In the genomic region with DNA sequence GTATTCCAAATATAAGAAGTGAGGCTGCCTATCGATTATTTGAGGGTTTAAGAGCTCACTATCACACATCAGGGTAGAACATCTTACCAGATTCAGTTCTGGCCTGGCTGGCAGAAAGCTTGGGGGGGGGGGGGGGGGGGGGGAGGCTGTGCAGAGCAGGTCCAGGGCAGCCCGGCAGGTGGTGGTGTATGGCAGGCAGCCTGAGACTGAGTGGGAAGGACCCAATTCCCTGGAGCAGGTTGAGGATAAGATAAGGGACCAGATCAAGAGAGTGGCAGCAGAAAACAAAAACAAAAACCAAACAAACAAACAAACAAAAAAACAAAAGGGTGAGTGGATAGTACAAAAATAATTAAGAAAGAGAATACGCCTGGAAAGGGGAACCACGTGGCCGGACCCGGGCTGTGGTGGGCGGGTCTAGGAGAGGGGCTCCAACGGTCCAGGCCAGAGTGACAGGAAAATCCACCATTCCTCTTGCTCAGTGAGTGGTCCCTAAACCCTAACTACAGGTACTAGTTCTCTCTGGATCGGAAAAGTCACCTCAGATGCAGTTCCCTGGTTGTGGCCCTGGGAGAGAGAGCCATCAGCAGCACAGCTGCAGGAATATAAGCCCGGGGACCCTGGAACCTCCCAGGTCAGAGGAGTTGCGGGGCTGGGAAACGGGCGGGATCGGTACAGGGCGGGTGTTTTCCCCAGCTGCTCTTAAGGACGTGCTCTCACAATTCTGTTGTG, we compare ENCODE assay signal across 8 mouse cellular contexts.
DNase-seq lines count a peak whose midpoint lies in the region; ATAC-seq lines count a peak whose summit lies in the region.

No protein-coding gene starts in this region.

- DNase-seq in cerebellum, postnatal 10 days = peak; percentile 45 to 48
- no peak for DNase-seq in cerebellum, adult 9-11 months
- peak; percentile 21 for DNase-seq in right cerebral cortex, postnatal 4 days
- DNase-seq in right cerebral cortex, adult 18-20 months = no peak
- DNase-seq in mesoderm, embryonic 11.5 days (ENCODE audit: low read depth, low spot score) = peak; percentile 66
- DNase-seq in thymus, postnatal 14 days = no peak

- no peaks in the 10 kb centered on the region for H3K27me3 ChIP-seq in hindbrain, embryonic 15.5 days

- peak overlapping the region; percentile 53 for H3K4me3 ChIP-seq in hindbrain, embryonic 15.5 days

- H3K4me2 ChIP-seq in hindbrain, embryonic 15.5 days = peak overlapping the region; percentile 56

- H3K9me3 ChIP-seq in hindbrain, embryonic 15.5 days = no peaks in the 10 kb centered on the region

- ATAC-seq in hindbrain, embryonic 15.5 days (ENCODE audit: low FRiP score, low read depth) = peak; percentile 98
- no peak for ATAC-seq in erythroid progenitor cell, adult 5-6 weeks (replicated peaks; ENCODE audit: low FRiP score, poor library complexity, severe bottlenecking)

- peak overlapping the region; percentile 48; the same call in 1 of the 2 replicates for H3K27ac ChIP-seq in hindbrain, embryonic 15.5 days (replicated peaks)

- H3K36me3 ChIP-seq in hindbrain, embryonic 15.5 days = no peaks in the 10 kb centered on the region

- peak overlapping the region; percentile 50 for H3K9ac ChIP-seq in hindbrain, embryonic 15.5 days

- WGBS in hindbrain, embryonic 15.5 days = 15% methylated on average over 16 of the region's 16 CpGs

- H3K4me1 ChIP-seq in hindbrain, embryonic 15.5 days (replicated peaks) = no peaks in the 10 kb centered on the region

Comparison
In these comparisons a context has a peak if more than half of its experiments do, and no peak if none do; other contexts are left out.
1. DNase-seq: peak in cerebellum, postnatal 10 days (2 of 2), right cerebral cortex, postnatal 4 days (single experiment) and mesoderm, embryonic 11.5 days (single experiment); none in cerebellum, adult 9-11 months (single experiment), right cerebral cortex, adult 18-20 months (single experiment) and thymus, postnatal 14 days (single experiment).